Mouse (Mus musculus) thymus, adult 2 months (tissue): ENCODE measurements around the gene Zfp36. TPM values are rescaled to one million over a fixed set of nuclear protein-coding genes. Genes with fewer than 3 reads are reported as not detected.

Experiments
- DNase-seq: peaks from one replicate; pipeline ENCODE4 v3.0.0; 2021
- H3K27ac ChIP-seq: fragments of 200-500 bp; 2 replicates; pipeline ENCODE4 v1.5.1; 2012; ENCODE audit warnings: low read length, control low read depth; ENCODE audit not compliant: control insufficient read depth, insufficient read depth
- H3K27me3 ChIP-seq: fragments of 200-500 bp; 2 replicates; pipeline ENCODE4 v1.6.1; 2012; ENCODE audit warnings: mild to moderate bottlenecking, low read length, moderate library complexity, mixed read lengths; ENCODE audit not compliant: control insufficient read depth, insufficient read depth
- H3K36me3 ChIP-seq: fragments of 200-500 bp; 2 replicates; pipeline ENCODE4 v1.6.1; 2012; ENCODE audit warnings: mild to moderate bottlenecking, low read length, moderate library complexity; ENCODE audit not compliant: control insufficient read depth, insufficient read depth
- H3K4me1 ChIP-seq: fragments of 200-500 bp; replicated peaks from 2 replicates; pipeline ENCODE4 v1.6.1; 2012; ENCODE audit warnings: low read length; ENCODE audit not compliant: control insufficient read depth, insufficient read depth
- H3K4me3 ChIP-seq: fragments of 200-500 bp; 2 replicates; pipeline ENCODE4 v1.5.1; 2012; ENCODE audit warnings: mild to moderate bottlenecking, low read length, control low read depth, moderate library complexity; ENCODE audit not compliant: control insufficient read depth, insufficient read depth
- CTCF ChIP-seq: fragments of 200-500 bp; IDR thresholded peaks from 2 replicates; pipeline ENCODE4 v1.5.1; 2012; ENCODE audit warnings: mild to moderate bottlenecking, control low read depth, low read length, moderate library complexity, borderline replicate concordance; ENCODE audit not compliant: control insufficient read depth, poor library complexity, insufficient read depth; ENCODE audit errors: extremely low read depth
- POLR2A ChIP-seq: fragments of 200-500 bp; IDR thresholded peaks from 2 replicates; pipeline ENCODE4 v1.6.1; 2012; ENCODE audit warnings: mild to moderate bottlenecking, low read length, control low read depth, moderate library complexity; ENCODE audit not compliant: control insufficient read depth, poor library complexity, insufficient read depth; ENCODE audit errors: extremely low read depth
- WGBS: fragments of 180-500 bp; shearing (Covaris S2); methylation state at CpG from one replicate; pipeline ENCODE4 v1.1.7; 2018; 5-methylcytosine and 5-hydroxymethylcytosine counted together
- polyA plus RNA-seq: library from polyadenylated mRNA; depleted of rRNA; stranded (reverse); fragments of >200 nt; gene quantifications from 2 replicates; pipeline ENCODE4 v1.2.3, GENCODE M21; 2012; rRNA removed

Zfp36 gene
- polyA plus RNA-seq, 1 experiment, result 152 TPM

DNA sequence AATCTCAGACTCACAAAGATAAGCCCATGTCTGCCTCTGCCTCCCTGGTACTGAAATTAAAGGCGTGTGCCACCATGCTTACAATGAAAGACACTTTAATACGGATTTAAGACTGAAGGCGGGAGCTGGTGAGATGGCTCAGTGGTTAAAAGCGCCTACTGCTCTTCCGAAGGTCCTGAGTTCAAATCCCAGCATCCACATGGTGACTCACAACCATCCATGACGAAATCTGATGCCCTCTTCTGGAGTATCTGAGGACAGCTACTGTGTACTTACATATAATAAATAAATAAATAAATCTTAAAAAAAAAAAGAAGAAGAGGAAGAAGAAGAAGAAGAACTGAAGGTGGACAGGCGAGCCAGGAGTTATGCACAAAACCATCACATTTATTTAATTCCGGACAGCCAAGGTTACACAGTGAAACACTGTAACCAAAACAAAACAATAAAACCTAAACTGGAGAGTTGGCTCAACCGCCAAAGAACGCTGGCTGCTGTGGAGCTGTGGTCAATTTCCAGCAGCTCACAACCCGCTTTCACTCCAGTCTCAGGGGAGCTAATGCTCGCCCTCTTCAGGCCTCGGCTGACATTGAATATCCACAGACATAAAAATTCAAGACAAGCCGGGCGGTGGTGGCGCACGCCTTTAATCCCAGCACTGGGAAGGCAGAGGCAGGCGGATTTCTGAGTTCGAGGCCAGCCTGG lies 40.7 kb downstream of the Zfp36 start:
- H3K4me1 ChIP-seq, result peaks cover 5% of the 10 kb centered on the region
- no peak overlapping the region for H3K4me3 ChIP-seq
- peak; percentile 57 for DNase-seq
- no peaks in the 10 kb centered on the region; the same call in 1 of the 2 replicates for H3K27me3 ChIP-seq
- no peaks in the 10 kb centered on the region for H3K36me3 ChIP-seq
- TF ChIP-seq CTCF, result no peak
- no peak for TF ChIP-seq POLR2A
- peak overlapping the region; percentile 81; the same call in 1 of the 2 replicates for H3K27ac ChIP-seq
- WGBS, result 23% methylated on average over 19 of the region's 19 CpGs

DNA sequence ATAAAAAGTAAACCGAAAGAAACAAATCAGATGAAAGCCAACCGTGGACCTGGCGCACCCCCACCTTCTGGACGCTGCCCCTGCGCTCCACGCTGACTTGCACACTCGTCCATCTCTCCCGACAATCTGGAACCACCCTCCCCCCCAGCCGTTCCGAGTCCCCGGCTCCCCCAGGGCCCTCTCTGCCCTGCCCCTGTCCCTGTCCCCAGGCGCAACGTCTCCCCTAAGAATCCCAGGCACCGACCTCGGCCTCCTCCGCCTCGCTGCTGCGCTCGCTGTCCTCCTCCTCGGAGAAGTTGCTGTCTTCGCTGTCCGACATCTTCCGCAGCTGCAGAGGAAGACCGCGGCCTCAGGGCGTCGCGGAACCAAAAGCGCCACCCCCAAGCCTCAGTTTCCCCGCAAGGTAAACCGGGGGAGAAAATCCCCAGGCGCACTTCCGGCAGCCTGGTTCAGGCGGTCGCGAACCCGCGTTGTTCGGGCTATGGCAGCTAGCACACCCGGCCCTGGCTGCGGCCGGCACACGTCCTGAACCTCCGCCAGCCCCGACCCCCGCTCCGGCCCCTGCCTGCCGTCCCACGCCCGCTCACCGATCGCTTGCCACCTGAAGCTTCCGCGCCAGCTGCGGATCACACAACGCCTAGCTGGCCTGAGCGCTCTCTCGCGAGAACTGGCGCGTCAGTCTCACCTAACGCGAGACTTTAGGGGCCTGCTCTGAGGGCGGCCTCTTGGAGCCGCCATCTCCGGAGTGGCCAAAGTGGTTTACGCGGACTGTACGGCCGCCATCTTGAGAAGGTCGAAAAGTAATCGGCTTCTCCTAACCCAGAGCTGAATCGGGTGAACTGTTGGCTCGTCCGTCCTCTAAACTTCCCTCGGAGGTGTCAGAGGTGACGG lies 41.7 kb downstream of the Zfp36 start, which contains the start of gene Supt5:
TSS of gene Supt5 (minus strand) at position 639 of the 891 bp plus-strand sequence.
- no peaks in the 10 kb centered on the region; the same call in 1 of the 2 replicates for H3K27me3 ChIP-seq
- peak; percentile 98 for DNase-seq
- peaks cover 9% of the 10 kb centered on the region for H3K4me1 ChIP-seq
- under 1% methylated on average over 77 of the region's 77 CpGs for WGBS
- peak within 1 kb of the TSS; percentile 81 for H3K27ac ChIP-seq
- no peaks in the 10 kb centered on the region for H3K36me3 ChIP-seq
- peak within 1 kb of the TSS; percentile 77 for H3K4me3 ChIP-seq
- TF ChIP-seq POLR2A, result peak; percentile 92
- peak; percentile 60; the same call in 1 of the 2 replicates for TF ChIP-seq CTCF

DNA sequence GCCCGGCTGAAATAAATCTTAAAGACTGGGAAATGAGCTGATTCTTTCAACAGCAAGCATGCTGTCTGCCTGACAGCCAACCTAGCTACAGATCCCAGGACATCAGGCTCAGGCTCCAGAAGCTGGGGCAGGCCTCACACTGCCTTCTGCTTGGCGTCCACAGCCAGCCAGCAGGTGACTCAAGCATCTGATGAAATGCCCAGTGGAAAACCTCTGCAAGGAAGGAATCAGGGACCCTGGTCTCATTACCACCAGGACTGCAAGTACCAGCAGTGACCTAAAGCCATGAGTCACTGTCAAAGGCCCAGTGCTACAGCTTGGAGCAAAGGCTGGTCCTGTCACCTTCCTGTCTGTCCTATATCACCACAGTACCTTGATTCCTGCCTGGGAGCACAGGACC lies 44.6 kb downstream of the Zfp36 start:
- Histone ChIP-seq H3K4me3 (no peak overlapping the region), H3K36me3 (peaks cover 9% of the 10 kb centered on the region), H3K27ac (no peak overlapping the region), H3K4me1 (peaks cover 9% of the 10 kb centered on the region), H3K27me3 (no peaks in the 10 kb centered on the region)
- no peak for DNase-seq
- WGBS, result 96% methylated on average over 2 of the region's 2 CpGs
- TF ChIP-seq CTCF (no peak), POLR2A (no peak)

DNA sequence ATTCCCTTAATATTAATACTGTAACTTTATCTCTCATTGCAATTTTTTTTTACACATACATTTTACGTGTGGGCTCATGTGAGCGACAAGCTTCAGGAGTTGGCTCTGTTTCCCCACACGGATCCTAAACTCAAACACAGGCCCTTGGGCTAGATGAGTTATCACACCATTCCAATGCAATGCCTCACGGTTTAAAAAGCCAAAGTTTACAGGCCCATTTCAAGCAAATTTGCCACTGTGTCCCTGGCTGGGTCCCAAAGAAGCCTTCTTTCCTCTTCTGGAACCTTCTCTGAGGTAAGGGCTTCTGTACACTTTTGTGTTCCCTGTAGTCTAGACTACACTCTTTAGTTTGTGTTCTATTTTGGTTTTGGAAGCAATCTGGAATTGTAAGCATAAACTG lies 45.5 kb downstream of the Zfp36 start:
- 94% methylated on average over 4 of the region's 4 CpGs for whole genome bisulfite sequencing
- no peak overlapping the region for H3K4me3 ChIP-seq
- H3K36me3 ChIP-seq, result peaks cover 18% of the 10 kb centered on the region
- DNase-seq, result no peak
- H3K4me1 ChIP-seq, result peaks cover 8% of the 10 kb centered on the region
- H3K27ac ChIP-seq, result no peak overlapping the region
- TF ChIP-seq CTCF (no peak), POLR2A (no peak)
- H3K27me3 ChIP-seq, result no peaks in the 10 kb centered on the region

DNA sequence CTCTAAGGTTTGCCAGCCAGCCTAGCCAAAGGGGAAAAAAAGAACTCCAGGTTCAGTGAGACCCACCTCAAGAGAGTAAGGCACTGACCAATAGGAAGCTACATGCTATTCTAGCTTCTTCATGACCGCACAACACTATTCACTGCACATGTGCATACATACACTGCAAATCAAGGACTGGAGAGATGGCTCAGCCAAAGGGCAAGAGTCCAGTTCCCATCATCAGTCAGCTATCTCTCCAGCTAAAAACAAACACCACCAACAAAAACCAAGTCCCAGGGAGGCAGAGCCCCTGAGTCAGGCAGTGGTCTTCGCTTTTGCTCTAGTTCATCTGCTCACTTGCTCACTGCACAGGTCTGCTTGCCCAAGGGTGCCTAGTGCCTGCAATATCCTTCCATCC lies 51.8 kb downstream of the Zfp36 start:
- no peak overlapping the region for H3K4me3 ChIP-seq

More for the DNA sequence above, 51.8 kb downstream of the Zfp36 start:
- no peaks in the 10 kb centered on the region for H3K27me3 ChIP-seq
- peaks cover 75% of the 10 kb centered on the region for H3K36me3 ChIP-seq
- 96% methylated on average over 2 of the region's 2 CpGs for WGBS
- no peak overlapping the region for H3K27ac ChIP-seq
- no peaks in the 10 kb centered on the region for H3K4me1 ChIP-seq
- DNase-seq, result no peak
- TF ChIP-seq POLR2A (no peak), CTCF (no peak)

Other genes starting within 250 kb of the Zfp36 start
- 72.4 and 91.4 TPM in 2 replicates for gene Fbl, start 210.5 kb downstream of the Zfp36 start, polyA plus RNA-seq
- 126 and 145 TPM in 2 replicates for gene Dyrk1b, start 200.8 kb downstream of the Zfp36 start, polyA plus RNA-seq
- gene Eid2, start 112.4 kb downstream of the Zfp36 start, polyA plus RNA-seq, result 4.6 and 5.8 TPM in 2 replicates
- gene Eid2b, start 102.5 kb downstream of the Zfp36 start, polyA plus RNA-seq, result 8.7 and 11.8 TPM in 2 replicates
- 0.24 TPM in 1 of 2 replicates, not detected in the other for gene Selenov, start 89.1 kb downstream of the Zfp36 start, polyA plus RNA-seq
- gene Dll3, start 78.0 kb downstream of the Zfp36 start, polyA plus RNA-seq, result 1.1 and 1.3 TPM in 2 replicates
- 100 and 102 TPM in 2 replicates for gene Timm50, start 68.2 kb downstream of the Zfp36 start, polyA plus RNA-seq
- 241 and 245 TPM in 2 replicates for gene Supt5, start 41.5 kb downstream of the Zfp36 start, polyA plus RNA-seq
- gene Rps16, start 29.6 kb downstream of the Zfp36 start, polyA plus RNA-seq, result 1,733 and 1,891 TPM in 2 replicates
- 187 and 211 TPM in 2 replicates for gene Plekhg2, start 7.7 kb downstream of the Zfp36 start, polyA plus RNA-seq
- 56.0 and 65.3 TPM in 2 replicates for gene Med29, start 12.5 kb upstream of the Zfp36 start, polyA plus RNA-seq
- gene Paf1, start 12.7 kb upstream of the Zfp36 start, polyA plus RNA-seq, result 146 and 182 TPM in 2 replicates
- gene Gmfg, start 57.2 kb upstream of the Zfp36 start, polyA plus RNA-seq, result 180 and 194 TPM in 2 replicates
- 7.6 and 9.1 TPM in 2 replicates for gene Lrfn1, start 71.7 kb upstream of the Zfp36 start, polyA plus RNA-seq
- 0.59 and 0.77 TPM in 2 replicates for gene Ifnl2, start 130.2 kb upstream of the Zfp36 start, polyA plus RNA-seq
- gene Ifnl3, start 142.6 kb upstream of the Zfp36 start, polyA plus RNA-seq, result 0.37 and 0.78 TPM in 2 replicates
- gene Sycn, start 160.6 kb upstream of the Zfp36 start, polyA plus RNA-seq, result 2.1 and 2.4 TPM in 2 replicates
- gene Nccrp1, start 167.0 kb upstream of the Zfp36 start, polyA plus RNA-seq, result 1.4 TPM in 2 replicates
- gene Samd4b, start 217.9 kb upstream of the Zfp36 start, polyA plus RNA-seq, result 118 and 139 TPM in 2 replicates
- gene Pak4, start 217.9 kb upstream of the Zfp36 start, polyA plus RNA-seq, result 32.8 and 37.7 TPM in 2 replicates